Mouse (Mus musculus): ENCODE data around the gene Gm6710. TPM values are rescaled to one million over a fixed set of nuclear protein-coding genes. Genes with fewer than 3 reads are reported as not detected.
"Not testable (repeated sequence)": the region's sequence is repeated elsewhere in the genome, so short reads cannot be mapped to it uniquely, and the experiment has no call there.

Gene Gm6710
- total RNA-seq (2017): 0.70 and 4.1 TPM in 2 replicates

- ATAC-seq (ENCODE audit: extremely low read depth, insufficient number of reproducible peaks, low FRiP score, poor library complexity, severe bottlenecking): not testable (repeated sequence)
These were observed at the start of gene Gm6710 for GRCm38 (mm10) chr2:175869024-175869423. Gm6710 (plus strand) TSS chr2:175869219.

Other genes starting within 250 kb of the Gm6710 start
- not detected in 2 replicates for gene Gm11007, start 225.2 kb upstream of the Gm6710 start, total RNA-seq (2017)
- gene Zfp969, start 165.6 kb upstream of the Gm6710 start, total RNA-seq (2017): not detected in 2 replicates
- gene Gm2007, start 127.7 kb upstream of the Gm6710 start, total RNA-seq (2017): not detected in 2 replicates
- 1.2 TPM in 1 of 2 replicates, not detected in the other for gene Gm14288, start 68.1 kb upstream of the Gm6710 start, total RNA-seq (2017)
- 14.6 and 15.4 TPM in 2 replicates for gene Zfp966, start 61.9 kb downstream of the Gm6710 start, total RNA-seq (2017)
- gene Gm2026, start 96.1 kb downstream of the Gm6710 start, total RNA-seq (2017): 10.5 TPM in 1 of 2 replicates, not detected in the other